Mouse (Mus musculus): ENCODE measurements at regions not wholly inside any gene's neighbourhood (a gene's known extent, or its start where the extent isn't known, plus 50 kb on each side); places are given as distances from the start of the nearest gene placed in this dataset.

GRCm38 (mm10) chr13:97393456-97393855 lies 152.6 kb downstream of the Enc1 start:
- TF ChIP-seq CTCF (IDR thresholded peaks at IDR 0.05; ENCODE audit: control insufficient read depth, insufficient read depth, insufficient read length) (no peak), USF1 (IDR thresholded peaks at IDR 0.05; ENCODE audit: low read depth) (no peak), FOSL1 (IDR thresholded peaks at IDR 0.05; ENCODE audit: insufficient read depth, low read length, poor library complexity, severe bottlenecking) (no peak), MYOD1 (IDR thresholded peaks at IDR 0.05; ENCODE audit: control insufficient read depth, insufficient read length, low read depth) (no peak), CEBPB (IDR thresholded peaks at IDR 0.05; ENCODE audit: low read depth) (no peak), MYOG (IDR thresholded peaks at IDR 0.05; ENCODE audit: control insufficient read depth, extremely low read depth, insufficient read length) (no peak)

Measured in C2C12 (cell line).